Mouse (Mus musculus) cerebellum, adult 9-10 months (tissue): ENCODE data around the gene Ccl20.

ENCODE experiments used
- DNase-seq: peaks from one replicate; pipeline ENCODE4 v3.0.0; 2022

Gene Ccl20

DNA sequence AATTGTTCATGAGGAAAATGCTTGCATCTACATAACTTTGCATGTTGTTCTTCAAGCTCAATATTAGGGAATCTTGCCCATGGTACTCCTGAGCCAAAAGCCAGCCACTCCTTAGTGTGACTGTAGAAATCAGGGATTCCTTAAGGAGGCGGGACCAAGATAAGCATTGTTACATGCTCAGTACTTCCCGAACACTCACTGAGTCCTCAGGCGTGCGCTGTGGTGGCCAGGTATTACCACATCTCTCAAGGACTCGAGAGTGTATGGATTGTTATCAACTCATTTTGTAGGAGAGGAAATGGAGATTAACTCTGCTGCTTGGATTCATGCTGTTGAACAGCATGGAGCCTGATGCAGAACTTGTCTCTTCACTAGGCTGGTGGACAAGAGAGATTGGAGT lies 25.5 kb downstream of the Ccl20 start:
- DNase-seq = no peak

DNA sequence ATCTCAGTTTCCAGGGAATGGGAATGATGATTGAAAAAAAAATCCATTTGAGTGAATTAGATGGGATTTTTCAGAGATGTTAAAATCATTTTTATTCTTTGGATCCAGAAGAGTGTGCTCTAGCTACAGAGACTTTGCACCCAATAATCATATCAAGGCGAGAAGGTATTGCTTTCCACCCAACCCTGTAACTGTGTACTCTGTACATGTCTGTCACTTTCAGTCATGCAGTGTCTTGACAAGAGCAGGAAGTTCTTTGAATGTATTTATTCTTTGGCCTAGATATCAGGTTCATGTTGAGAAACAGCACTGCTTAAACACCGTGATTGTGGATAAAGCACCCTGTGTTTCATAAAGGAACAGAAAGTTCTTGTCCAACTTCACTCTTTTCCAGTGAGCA lies 30.0 kb downstream of the Ccl20 start:
- no peak for DNase-seq

DNA sequence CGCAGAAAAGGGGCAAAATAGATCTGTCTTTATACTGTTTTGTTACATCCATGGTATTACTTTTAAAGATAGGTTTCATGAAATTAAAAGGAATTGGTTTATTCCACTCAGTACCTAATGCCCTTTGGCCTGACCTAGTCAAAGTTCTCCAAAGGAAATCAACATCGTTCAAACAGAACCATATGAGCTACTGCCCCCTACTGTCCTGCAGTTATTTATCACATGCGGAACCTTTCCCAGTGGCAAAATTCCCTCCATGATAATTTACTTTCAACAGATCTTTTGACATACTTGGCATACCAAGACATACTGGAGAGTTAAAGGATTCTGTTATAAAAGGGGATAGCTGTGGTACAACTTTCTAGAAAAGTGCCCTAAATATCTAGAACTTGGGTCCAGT lies 33.7 kb downstream of the Ccl20 start:
- no peak for DNase-seq

DNA sequence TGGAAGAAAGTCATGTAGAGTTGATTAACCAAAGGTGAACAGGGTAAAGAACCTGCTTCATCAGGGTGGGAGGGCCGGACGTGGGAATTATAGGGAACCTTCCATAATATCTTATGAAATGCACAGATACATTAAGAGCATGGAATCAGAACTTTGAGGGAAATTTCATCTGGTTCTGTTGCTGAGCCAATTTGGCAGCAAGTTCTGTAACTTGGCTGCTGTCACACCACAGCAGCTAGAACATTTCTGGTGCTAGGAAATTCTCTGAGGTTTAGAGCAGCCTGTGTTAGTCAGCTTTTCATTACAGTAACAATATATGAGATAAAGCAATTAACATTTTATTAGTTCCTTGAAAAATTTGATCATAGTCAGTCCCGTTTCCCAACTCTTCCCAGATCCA lies 36.4 kb downstream of the Ccl20 start:
- DNase-seq = no peak

DNA sequence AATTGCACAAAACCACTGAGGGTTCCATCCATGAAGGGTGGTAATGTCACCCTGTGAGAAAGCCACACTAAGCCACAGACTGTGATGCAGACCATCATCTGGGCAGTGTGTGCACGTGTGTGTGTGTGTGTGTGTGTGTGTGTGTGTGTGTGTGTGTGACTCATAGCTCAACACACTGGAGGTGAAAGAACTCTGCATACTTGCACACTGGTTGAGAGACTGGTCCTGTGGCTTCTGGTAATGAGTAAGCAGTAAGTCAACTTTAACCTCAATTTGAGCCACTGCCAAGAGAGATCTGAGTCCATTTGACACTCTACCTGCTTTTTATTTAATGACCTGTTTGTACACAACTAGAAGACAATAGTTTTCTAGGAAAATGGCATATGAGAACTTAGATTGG lies 40.3 kb downstream of the Ccl20 start:
- no peak for DNase-seq

DNA sequence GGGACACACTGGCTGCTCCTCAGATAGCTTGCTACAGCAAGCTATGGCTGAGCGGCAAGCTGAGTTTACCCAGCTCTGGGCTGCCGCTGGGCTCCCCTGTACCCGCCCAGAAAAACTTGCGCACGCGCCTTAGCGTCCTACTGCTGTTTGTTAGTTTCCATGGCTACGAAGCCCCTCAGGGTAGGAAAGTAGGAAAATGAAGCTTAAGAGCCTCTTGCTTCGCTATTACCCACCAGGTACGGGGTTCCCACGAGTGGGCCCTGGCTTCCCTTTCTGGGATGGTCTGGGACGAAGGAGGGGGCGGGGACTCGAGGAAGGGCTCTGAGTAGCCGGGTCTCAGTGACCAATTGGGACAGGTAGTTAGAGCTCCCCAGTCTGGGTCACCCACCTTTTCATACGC lies 43.0 kb downstream of the Ccl20 start, which contains the start of gene Daw1:
Daw1 (plus strand) TSS at position 150 of the 400 bp plus-strand sequence.
- no peak for DNase-seq

DNA sequence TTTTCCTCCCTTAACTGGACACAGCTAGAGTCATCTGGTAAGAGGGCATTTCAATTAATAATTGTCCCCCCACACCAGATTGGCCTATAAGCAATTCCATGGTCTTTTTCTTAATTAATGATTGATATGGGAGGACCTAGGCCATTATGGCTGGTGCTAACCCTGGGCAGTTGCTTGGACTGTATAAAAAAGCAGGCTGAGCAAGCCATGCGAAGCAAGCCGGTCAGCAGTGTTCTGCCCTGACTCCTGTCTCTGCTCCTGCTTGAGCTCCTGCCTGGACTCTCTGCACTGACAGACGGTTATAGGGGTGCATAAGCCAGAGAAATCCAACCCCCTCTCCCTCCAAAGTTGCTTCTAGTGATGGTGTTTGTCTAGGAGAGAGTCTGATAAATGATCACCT lies 45.1 kb downstream of the Ccl20 start:
- no peak for DNase-seq

DNA sequence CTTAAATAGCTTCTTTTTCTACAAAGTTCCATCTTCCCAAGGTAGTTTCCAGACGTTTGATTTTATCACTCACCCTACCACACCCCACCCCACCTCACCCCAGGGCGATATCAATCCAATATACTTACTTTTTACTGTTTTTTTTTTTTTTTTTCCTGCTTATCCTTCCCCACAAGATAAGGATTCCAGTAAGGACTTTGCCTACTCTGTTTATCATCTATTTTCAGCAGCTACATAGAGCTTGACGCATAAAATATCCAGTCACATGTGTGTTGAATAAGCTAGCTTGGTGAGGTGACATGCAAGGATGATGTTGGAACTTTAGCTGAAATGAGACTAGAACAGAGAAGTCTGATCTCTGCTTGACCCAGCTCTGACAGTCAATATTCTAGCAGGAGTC lies 47.5 kb downstream of the Ccl20 start:
- no peak for DNase-seq
